Comparison of ENCODE assay signal across 8 mouse cellular contexts in the genomic region with DNA sequence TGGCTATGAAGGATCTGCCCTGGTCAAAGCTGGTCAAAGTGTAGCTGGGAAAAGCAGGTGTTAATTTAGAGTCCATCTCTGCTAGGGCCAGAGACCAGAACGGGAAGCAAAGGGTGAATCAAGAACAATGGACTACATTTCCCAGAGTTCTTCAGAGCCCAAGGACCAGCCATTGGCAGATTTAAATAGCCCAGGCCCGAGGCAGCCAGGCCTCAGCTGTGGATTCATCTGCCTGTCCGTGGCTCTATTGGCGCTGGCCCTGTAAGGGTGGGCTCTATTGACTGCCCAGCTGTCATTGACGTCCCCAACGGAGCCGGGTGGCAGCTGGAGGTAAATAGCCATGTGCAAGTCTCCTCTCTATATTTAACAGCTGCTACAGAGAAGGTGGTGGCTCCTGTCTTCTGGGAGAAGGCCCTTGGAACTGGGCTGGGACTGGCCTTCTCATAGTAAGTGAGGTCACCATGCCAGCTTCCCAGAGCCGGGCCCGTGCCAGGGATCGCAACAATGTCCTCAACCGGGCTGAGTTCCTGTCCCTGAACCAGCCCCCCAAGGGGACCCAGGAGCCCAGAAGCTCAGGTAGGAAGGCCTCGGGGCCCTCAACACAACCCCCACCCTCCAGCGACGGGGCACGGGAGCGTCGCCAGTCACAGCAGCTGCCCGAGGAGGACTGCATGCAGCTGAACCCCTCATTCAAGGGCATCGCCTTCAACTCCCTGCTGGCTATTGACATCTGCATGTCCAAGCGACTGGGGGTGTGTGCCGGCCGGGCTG. TPM values are rescaled to one million over a fixed set of nuclear protein-coding genes. Genes with fewer than 3 reads are reported as not detected.
DNase-seq lines count a peak whose midpoint lies in the region; ATAC-seq and TF ChIP-seq lines count a peak whose summit lies in the region.

A gene (plus strand): TSS at position 178 of the 771 bp plus-strand sequence.

- peak within 1 kb of the TSS; percentile 89 for H3K27ac ChIP-seq in hindbrain, embryonic 10.5 days
- peak within 1 kb of the TSS; percentile 79 for H3K27ac ChIP-seq in neural tube, embryonic 15.5 days (replicated peaks)

- H3K4me1 ChIP-seq in hindbrain, embryonic 10.5 days (replicated peaks): peaks cover 24% of the 10 kb centered on the region
- 0 out of 2 replicates have a peak, but pooled peaks cover 2% of the 10 kb centered on the region for H3K4me1 ChIP-seq in lung, adult 2 months (ENCODE audit: control insufficient read depth, insufficient read depth, low read length)
- H3K4me1 ChIP-seq in neural tube, embryonic 15.5 days: peaks cover 25% of the 10 kb centered on the region

- DNase-seq in NIH3T3 (ENCODE audit: low read depth): peak; percentile 47
- DNase-seq in cerebellum, postnatal 10 days: peak; percentile 90 to 93
- peak; percentile 78 to 79 for DNase-seq in frontal cortex, postnatal 14 days (ENCODE audit: low spot score in 2 of 2)
- peak; percentile 78 for DNase-seq in hindbrain, embryonic 10.5 days (ENCODE audit: low spot score)
- peak; percentile 91 for DNase-seq in layer of hippocampus, adult 9-11 months
- DNase-seq in lung, adult 2 months: peak; percentile 39
- DNase-seq in c-Kit-positive CD71-positive TER-119-positive erythroid progenitor cells, embryonic 14.5 days (ENCODE audit: low spot score): no peak

- no peak for TF ChIP-seq POLR2A in lung, adult 2 months (IDR thresholded peaks at IDR 0.05; ENCODE audit: borderline replicate concordance, extremely low read depth, low read depth, low read length)

- 0 out of 2 replicates have a peak, but pooled peaks cover 5% of the 10 kb centered on the region for H3K27me3 ChIP-seq in hindbrain, embryonic 10.5 days (ENCODE audit: insufficient read depth, poor library complexity, severe bottlenecking)
- no peaks in the 10 kb centered on the region for H3K27me3 ChIP-seq in neural tube, embryonic 15.5 days (replicated peaks)

- WGBS in hindbrain, embryonic 10.5 days: 56% methylated on average over 22 of the region's 22 CpGs
- WGBS in lung, adult 2 months: 41% methylated on average over 22 of the region's 22 CpGs
- WGBS in neural tube, embryonic 15.5 days: 24% methylated on average over 22 of the region's 22 CpGs

- H3K4me3 ChIP-seq in hindbrain, embryonic 10.5 days: peak within 1 kb of the TSS; percentile 44
- peak within 1 kb of the TSS; percentile 52 for H3K4me3 ChIP-seq in lung, adult 2 months (replicated peaks; ENCODE audit: extremely low read depth, low read depth, low read length)
- peak within 1 kb of the TSS; percentile 54 for H3K4me3 ChIP-seq in neural tube, embryonic 15.5 days (replicated peaks)

- peak; percentile 94 for ATAC-seq in neural tube, embryonic 15.5 days (ENCODE audit: low FRiP score)

- H3K4me2 ChIP-seq in neural tube, embryonic 15.5 days: peak within 1 kb of the TSS; percentile 80

- H3K36me3 ChIP-seq in hindbrain, embryonic 10.5 days: peaks cover 1% of the 10 kb centered on the region; the same call in 1 of the 2 replicates
- H3K36me3 ChIP-seq in neural tube, embryonic 15.5 days: peaks cover 12% of the 10 kb centered on the region

- H3K9me3 ChIP-seq in hindbrain, embryonic 10.5 days: peaks cover 1% of the 10 kb centered on the region; the same call in 1 of the 2 replicates
- no peaks in the 10 kb centered on the region for H3K9me3 ChIP-seq in neural tube, embryonic 15.5 days (replicated peaks)

- no peak for TF ChIP-seq CTCF in lung, adult 2 months (IDR thresholded peaks at IDR 0.05; ENCODE audit: insufficient read depth, low read length)

- peak within 1 kb of the TSS; percentile 72 for H3K9ac ChIP-seq in neural tube, embryonic 15.5 days (replicated peaks)

RNA-seq across cellular contexts. Expression of the gene that starts here (rescaled TPM):
- 7.6 and 7.9 TPM in 2 replicates for polyA plus RNA-seq in hindbrain, embryonic 10.5 days (2016; fragmentation: Nextera tagmentation; extraction: Ambion mirVana)
- polyA plus RNA-seq in lung, adult 2 months (2012; rRNA removed): 8.0 and 9.5 TPM in 2 replicates
- polyA plus RNA-seq in neural tube, embryonic 15.5 days (2015; fragmentation: Nextera tagmentation; extraction: Ambion mirVana): 26.1 and 32.6 TPM in 2 replicates
